Mouse (Mus musculus) adrenal gland, postnatal 36 days (tissue): ENCODE results near the gene Klhl25. TPM values are rescaled to one million over a fixed set of nuclear protein-coding genes. Genes with fewer than 3 reads are reported as not detected.
"Not testable (repeated sequence)": the region's sequence is repeated elsewhere in the genome, so short reads cannot be mapped to it uniquely, and the experiment has no call there.

Source experiments
- DNase-seq, 2 experiments: peaks; one replicate each; pipeline ENCODE4 v3.0.0; 2021; ENCODE audit warnings: mixed read lengths in 1 of 2
- total RNA-seq, 2 experiments: library from RNA; stranded (reverse); gene quantifications; 2 replicates each; pipeline ENCODE4 v1.2.3; 2021

Gene Klhl25
- total RNA-seq, 2 experiments from 2014 or later = 11.5 to 15.1 TPM

- DNase-seq = no peak
Measured at GRCm38 (mm10) chr7:75873216-75873615, 25.1 kb downstream of the Klhl25 start.

GRCm38 (mm10) chr7:75873746-75874145, 25.6 kb downstream of the Klhl25 start:
- DNase-seq = peak; percentile 21 to 59

- not testable (repeated sequence) for DNase-seq
Measured at GRCm38 (mm10) chr7:75879436-75879835, 31.3 kb downstream of the Klhl25 start.

- DNase-seq = no peak
Measured at GRCm38 (mm10) chr7:75880236-75880635, 32.1 kb downstream of the Klhl25 start.

GRCm38 (mm10) chr7:75880650-75881049, 32.5 kb downstream of the Klhl25 start:
- peak; percentile 89 to 91 for DNase-seq

- no peak for DNase-seq
Measured at GRCm38 (mm10) chr7:75881376-75881775, 33.3 kb downstream of the Klhl25 start.

GRCm38 (mm10) chr7:75881791-75882190, 33.7 kb downstream of the Klhl25 start:
- no peak for DNase-seq

GRCm38 (mm10) chr7:75891466-75891865, 43.4 kb downstream of the Klhl25 start:
- DNase-seq = no peak

GRCm38 (mm10) chr7:75892737-75893136, 44.6 kb downstream of the Klhl25 start:
- DNase-seq = no peak

- no peak for DNase-seq
Measured at GRCm38 (mm10) chr7:75893709-75894108, 45.6 kb downstream of the Klhl25 start.

GRCm38 (mm10) chr7:75897041-75897440, 48.9 kb downstream of the Klhl25 start:
- DNase-seq = no peak

- DNase-seq = no peak
Measured at GRCm38 (mm10) chr7:75899102-75899501, 51.0 kb downstream of the Klhl25 start.

GRCm38 (mm10) chr7:75899517-75899916, 51.4 kb downstream of the Klhl25 start:
- DNase-seq = peak in 1 of 2 experiments; percentile 20

GRCm38 (mm10) chr7:75899954-75900353, 51.8 kb downstream of the Klhl25 start:
- no peak for DNase-seq

GRCm38 (mm10) chr7:75905145-75905544, 57.0 kb downstream of the Klhl25 start:
- DNase-seq = no peak

GRCm38 (mm10) chr7:75910035-75910651, 62.0 kb downstream of the Klhl25 start:
- DNase-seq = peak; percentile 50 to 53

GRCm38 (mm10) chr7:75910652-75911035, 62.5 kb downstream of the Klhl25 start:
- no peak for DNase-seq

- DNase-seq = peak; percentile 78 to 87
Measured at GRCm38 (mm10) chr7:75913952-75914351, 65.8 kb downstream of the Klhl25 start.

GRCm38 (mm10) chr7:75915550-75915949, 67.4 kb downstream of the Klhl25 start:
- not testable (repeated sequence) for DNase-seq

- DNase-seq = no peak
Measured at GRCm38 (mm10) chr7:75917662-75918061, 69.6 kb downstream of the Klhl25 start.

- DNase-seq = not testable (repeated sequence)
Measured at GRCm38 (mm10) chr7:75919745-75920144, 71.6 kb downstream of the Klhl25 start.
